Mouse (Mus musculus): ENCODE results near the gene Pcca.

DNA sequence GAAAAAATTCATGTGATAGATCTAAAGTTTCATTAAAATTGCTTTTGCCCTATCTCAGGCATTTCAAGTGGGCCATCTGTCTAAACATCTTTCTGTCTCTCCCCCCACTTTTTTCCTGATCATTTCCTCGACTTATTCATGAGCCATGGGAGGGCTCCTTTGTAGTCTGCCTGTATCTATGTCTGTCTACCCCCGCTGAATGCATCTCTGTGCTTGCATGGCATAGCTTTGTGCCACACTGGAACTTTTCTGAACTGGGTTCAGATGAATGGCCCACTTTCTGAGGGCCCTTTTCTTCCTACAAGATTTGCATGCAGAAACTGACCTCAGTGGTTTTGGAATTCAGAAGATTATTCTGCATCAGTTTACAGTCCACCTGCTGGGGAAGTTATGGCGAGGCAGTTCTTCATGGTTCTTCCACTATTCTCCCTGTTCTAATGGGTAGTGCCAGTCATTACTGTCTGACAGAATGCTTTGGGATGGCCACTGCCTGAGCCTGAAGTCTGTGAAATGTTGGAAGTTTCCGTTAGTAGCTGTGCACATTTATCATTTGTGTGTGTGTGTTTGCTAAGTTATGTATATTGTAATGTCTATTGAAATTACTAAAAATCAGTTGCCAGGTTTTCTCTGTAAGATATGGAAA is 195.4 kb downstream of the Pcca start:
- TF ChIP-seq CTCF (IDR thresholded peaks at IDR 0.05; ENCODE audit: control insufficient read depth, insufficient read depth, insufficient read length), result no peak
- TF ChIP-seq MAX (IDR thresholded peaks at IDR 0.05), result no peak
- TF ChIP-seq USF1 (IDR thresholded peaks at IDR 0.05; ENCODE audit: low read depth), result no peak
- no peak for TF ChIP-seq MYOD1 (IDR thresholded peaks at IDR 0.05; ENCODE audit: control insufficient read depth, insufficient read length, low read depth)

Data from C2C12 (cell line).